Mouse (Mus musculus) brain, embryonic 14.5 days (tissue): ENCODE results near the gene Fhdc1.

Experiments used
- CTCF ChIP-seq: fragments of 200-500 bp; IDR thresholded peaks from 2 replicates; pipeline ENCODE4 v1.5.1; 2012; ENCODE audit warnings: inconsistent platforms, mild to moderate bottlenecking, moderate library complexity, borderline replicate concordance; ENCODE audit not compliant: insufficient read depth, insufficient read length; ENCODE audit errors: extremely low read depth
- POLR2A ChIP-seq: fragments of 200-500 bp; IDR thresholded peaks from 2 replicates; pipeline ENCODE4 v1.6.1; 2012; ENCODE audit warnings: mild to moderate bottlenecking, inconsistent platforms, borderline replicate concordance; ENCODE audit not compliant: poor library complexity, insufficient read depth, insufficient read length, severe bottlenecking; ENCODE audit errors: extremely low read depth

GRCm38 (mm10) chr3:84505193-84505592 is 25.0 kb upstream of the Fhdc1 start:
- TF ChIP-seq CTCF, result no peak
- TF ChIP-seq POLR2A, result no peak
